In the genomic region with DNA sequence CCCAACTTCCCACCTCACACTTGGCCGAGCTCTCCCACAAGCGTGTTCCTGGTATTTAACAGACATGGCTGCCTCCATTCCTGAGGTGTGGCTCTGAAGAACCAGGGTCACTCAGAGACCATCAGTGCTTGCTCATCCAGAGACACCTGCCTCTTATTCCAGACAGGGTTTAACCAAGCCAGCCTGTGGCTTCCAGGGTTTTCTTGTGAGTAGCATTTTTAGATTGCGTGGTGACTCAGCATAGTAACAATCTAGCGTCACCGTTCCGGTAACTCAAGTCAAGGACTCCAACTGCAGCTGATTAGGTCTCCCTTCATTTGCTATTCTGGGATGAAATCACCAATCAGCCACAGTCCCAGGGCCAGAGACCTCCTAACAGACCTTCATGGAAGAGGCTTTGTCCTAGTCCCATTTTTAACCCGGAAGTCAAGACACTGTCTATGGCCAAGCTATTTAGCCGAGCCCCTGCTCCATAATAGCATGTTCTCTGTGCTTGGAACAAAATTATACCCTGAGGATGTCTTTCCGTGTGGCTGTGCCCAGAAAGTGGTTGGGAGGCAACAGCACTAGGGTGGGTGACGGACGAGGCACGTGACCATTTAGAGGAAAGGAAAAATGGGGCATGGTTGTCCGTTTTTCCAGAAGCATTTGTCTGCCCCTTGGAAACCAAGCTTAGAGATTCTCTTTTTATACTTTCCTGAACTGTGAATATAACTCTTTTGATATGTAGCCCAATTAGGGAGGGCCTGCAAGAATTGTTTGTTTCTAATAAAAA, we compare ENCODE assay signal across 15 mouse cellular contexts.
DNase-seq lines count a peak whose midpoint lies in the region; ATAC-seq and TF ChIP-seq lines count a peak whose summit lies in the region.
"Had no signal": no experiment of that assay in that cellular context is flagged by ENCODE, and none has a peak within 500 bp of the region (broad histone marks: within the 10 kb centered on the region; RNA-seq: fewer than 3 reads in every experiment).

No protein-coding gene starts in this region.

- no peak overlapping the region for H3K4me2 ChIP-seq in intestine, postnatal 0 days (replicated peaks; ENCODE audit: low read depth)
- no peak overlapping the region for H3K4me2 ChIP-seq in intestine, embryonic 15.5 days (replicated peaks)
- no peak overlapping the region for H3K4me2 ChIP-seq in kidney, embryonic 16.5 days (replicated peaks; ENCODE audit: low read depth, low read length)
- H3K4me2 ChIP-seq: hindbrain, embryonic 15.5 days; liver, embryonic 11.5 days had no signal

- H3K4me3 ChIP-seq in intestine, postnatal 0 days (ENCODE audit: low read depth, low read length): no peak overlapping the region
- H3K4me3 ChIP-seq in intestine, embryonic 15.5 days (replicated peaks): no peak overlapping the region
- no peak overlapping the region for H3K4me3 ChIP-seq in ES-E14 (ENCODE audit: insufficient read depth in 1 of 2, low read depth in 1 of 2, low read length in 2 of 2, poor library complexity in 1 of 2, severe bottlenecking in 1 of 2)
- H3K4me3 ChIP-seq in kidney, embryonic 16.5 days (ENCODE audit: low read length): no peak overlapping the region
- H3K4me3 ChIP-seq: hindbrain, embryonic 15.5 days had no signal

- no peak for ATAC-seq in intestine, postnatal 0 days
- ATAC-seq in intestine, embryonic 15.5 days: no peak
- no peak for ATAC-seq in kidney, embryonic 16.5 days (ENCODE audit: low FRiP score, low TSS enrichment)
- ATAC-seq: forebrain, embryonic 16.5 days; lung, postnatal 0 days had no signal

- H3K27me3 ChIP-seq in intestine, postnatal 0 days (replicated peaks; ENCODE audit: control insufficient read depth, insufficient read depth, low read length): no peaks in the 10 kb centered on the region
- no peaks in the 10 kb centered on the region for H3K27me3 ChIP-seq in intestine, embryonic 15.5 days (replicated peaks)
- no peaks in the 10 kb centered on the region for H3K27me3 ChIP-seq in kidney, embryonic 16.5 days (ENCODE audit: insufficient read depth, low read length)
- H3K27me3 ChIP-seq: hindbrain, embryonic 15.5 days had no signal

- H3K4me1 ChIP-seq in intestine, postnatal 0 days (replicated peaks; ENCODE audit: control insufficient read depth, insufficient read depth, low read length): 0 out of 2 replicates have a peak, but pooled peaks cover 4% of the 10 kb centered on the region
- no peaks in the 10 kb centered on the region for H3K4me1 ChIP-seq in intestine, embryonic 15.5 days (replicated peaks)
- H3K4me1 ChIP-seq in ES-E14 (ENCODE audit: control insufficient read depth in 2 of 2, insufficient read depth in 2 of 2, low read length in 2 of 2, poor library complexity in 1 of 2): no peaks in the 10 kb centered on the region
- H3K4me1 ChIP-seq in kidney, embryonic 16.5 days (ENCODE audit: insufficient read depth, low read length): no peaks in the 10 kb centered on the region
- H3K4me1 ChIP-seq: hindbrain, embryonic 15.5 days had no signal

- WGBS in intestine, postnatal 0 days: 89% methylated on average over 13 of the region's 13 CpGs
- 89% methylated on average over 13 of the region's 13 CpGs for WGBS in intestine, embryonic 15.5 days
- WGBS in kidney, embryonic 16.5 days: 87% methylated on average over 13 of the region's 13 CpGs

- in situ Hi-C loops in ES-E14 (cut with MboI; ENCODE audit: low sequenced_read_pairs in 2 of 2, unreplicated experiment in 2 of 2): no loop called here

- no peak for DNase-seq in ES-E14 (ENCODE audit: low read depth, low spot score)
- DNase-seq in adrenal gland, adult 8-10 months: peak; percentile 72
- peak; percentile 54 for DNase-seq in fibroblast of lung, adult 2 months (ENCODE audit: low read depth)
- no peak for DNase-seq in spleen, adult 12 weeks (ENCODE audit: low spot score)
- DNase-seq: heart, adult 18-20 months; kidney, adult 8-10 months; right cerebral cortex, postnatal 25 days; thymus, postnatal 14 days had no signal

- no peak for TF ChIP-seq CTCF in intestine, postnatal 0 days (IDR thresholded peaks at IDR 0.05; ENCODE audit: low read depth)

- peaks cover 5% of the 10 kb centered on the region; the same call in 1 of the 2 replicates for H3K36me3 ChIP-seq in intestine, postnatal 0 days (ENCODE audit: control insufficient read depth, insufficient read depth)
- H3K36me3 ChIP-seq in intestine, embryonic 15.5 days: no peaks in the 10 kb centered on the region
- H3K36me3 ChIP-seq in ES-E14 (ENCODE audit: control insufficient read depth, insufficient read depth, low read length, poor library complexity, severe bottlenecking): no peaks in the 10 kb centered on the region
- no peaks in the 10 kb centered on the region for H3K36me3 ChIP-seq in kidney, embryonic 16.5 days (ENCODE audit: insufficient read depth, low read length)
- H3K36me3 ChIP-seq: hindbrain, embryonic 15.5 days had no signal

- no peak overlapping the region for H3K9ac ChIP-seq in intestine, postnatal 0 days (ENCODE audit: low read depth, low read length)
- no peak overlapping the region for H3K9ac ChIP-seq in intestine, embryonic 15.5 days
- no peak overlapping the region for H3K9ac ChIP-seq in ES-E14 (ENCODE audit: insufficient read depth, low read depth, low read length, poor library complexity, severe bottlenecking)
- no peak overlapping the region for H3K9ac ChIP-seq in kidney, embryonic 16.5 days (replicated peaks; ENCODE audit: low read length)
- H3K9ac ChIP-seq: hindbrain, embryonic 15.5 days had no signal

- H3K27ac ChIP-seq in intestine, postnatal 0 days (ENCODE audit: low read depth, low read length): 0 out of 2 replicates have a peak overlapping the region, but pooled peaks have one; percentile 2
- no peak overlapping the region for H3K27ac ChIP-seq in intestine, embryonic 15.5 days
- H3K27ac ChIP-seq in ES-E14 (ENCODE audit: insufficient read depth, low read depth, low read length, poor library complexity, severe bottlenecking): no peak overlapping the region
- no peak overlapping the region for H3K27ac ChIP-seq in kidney, embryonic 16.5 days (ENCODE audit: low read length)
- H3K27ac ChIP-seq: hindbrain, embryonic 15.5 days had no signal

- H3K9me3 ChIP-seq in intestine, postnatal 0 days (ENCODE audit: control insufficient read depth): no peaks in the 10 kb centered on the region
- no peaks in the 10 kb centered on the region for H3K9me3 ChIP-seq in intestine, embryonic 15.5 days
- H3K9me3 ChIP-seq in ES-E14 (ENCODE audit: control insufficient read depth, insufficient read depth, low read depth, low read length): no peaks in the 10 kb centered on the region
- H3K9me3 ChIP-seq in kidney, embryonic 16.5 days (ENCODE audit: low read length): no peaks in the 10 kb centered on the region
- H3K9me3 ChIP-seq: hindbrain, embryonic 15.5 days had no signal

TF ChIP-seq in ES-E14, 5 proteins besides CTCF, POLR2A, EP300 and RAD21:
- TF ChIP-seq MAFK (IDR thresholded peaks at IDR 0.05; ENCODE audit: insufficient read depth, low read depth, low read length) (0 out of 2 replicates have a peak, but pooled peaks have one; percentile 42), ZC3H11A (IDR thresholded peaks at IDR 0.05; ENCODE audit: borderline replicate concordance, low read depth, low read length) (no peak)

Comparison
In these comparisons a context has a peak if more than half of its experiments do, and no peak if none do; other contexts are left out.
1. DNase-seq: peak in adrenal gland, adult 8-10 months (single experiment) and fibroblast of lung, adult 2 months (single experiment); none in ES-E14 (single experiment) and spleen, adult 12 weeks (single experiment).